Mouse (Mus musculus) intestine, postnatal 0 days (tissue): Measurements from ENCODE around the gene Ddi2. TPM values are rescaled to one million over a fixed set of nuclear protein-coding genes. Genes with fewer than 3 reads are reported as not detected.

Source experiments
- ATAC-seq: fragments of 200-750 bp; cut with Nextera tagmentation; 2 replicates; pipeline ENCODE4 v1.8.0; 2017; ENCODE audit warnings: mild to moderate bottlenecking, moderate TSS enrichment, moderate library complexity
- H3K27ac ChIP-seq: fragments of 300-500 bp; sonication (generic); 2 replicates; pipeline ENCODE4 v1.5.1; 2014; ENCODE audit warnings: mild to moderate bottlenecking, low read depth, low read length, moderate library complexity
- H3K27me3 ChIP-seq: fragments of 300-500 bp; sonication (generic); replicated peaks from 2 replicates; pipeline ENCODE4 v1.6.1; 2014; ENCODE audit warnings: low read length, mixed read lengths; ENCODE audit not compliant: control insufficient read depth, insufficient read depth
- H3K36me3 ChIP-seq: fragments of 300-500 bp; sonication (generic); 2 replicates; pipeline ENCODE4 v1.6.1; 2014; ENCODE audit warnings: mild to moderate bottlenecking, moderate library complexity; ENCODE audit not compliant: control insufficient read depth, insufficient read depth
- H3K4me1 ChIP-seq: fragments of 300-500 bp; sonication (generic); replicated peaks from 2 replicates; pipeline ENCODE4 v1.6.1; 2014; ENCODE audit warnings: antibody characterized with exemption, low read length, mixed read lengths; ENCODE audit not compliant: control insufficient read depth, insufficient read depth
- H3K4me2 ChIP-seq: fragments of 300-500 bp; sonication (generic); replicated peaks from 2 replicates; pipeline ENCODE4 v1.6.1; 2014; ENCODE audit warnings: low read depth, mild to moderate bottlenecking, moderate library complexity
- H3K4me3 ChIP-seq: fragments of 300-500 bp; sonication (generic); 2 replicates; pipeline ENCODE4 v1.5.1; 2014; ENCODE audit warnings: low read depth, low read length
- H3K9ac ChIP-seq: fragments of 300-500 bp; sonication (generic); 2 replicates; pipeline ENCODE4 v1.6.1; 2014; ENCODE audit warnings: mild to moderate bottlenecking, low read depth, low read length
- H3K9me3 ChIP-seq: fragments of 300-500 bp; sonication (generic); 2 replicates; pipeline ENCODE4 v1.6.1; 2016; ENCODE audit warnings: mixed run types; ENCODE audit not compliant: control insufficient read depth
- CTCF ChIP-seq: sonication (generic); IDR thresholded peaks from 2 replicates; pipeline ENCODE4 v1.5.1; 2016; ENCODE audit warnings: low read depth, mild to moderate bottlenecking, control low read depth, antibody characterized with exemption, moderate library complexity
- WGBS: fragments of 180-500 bp; shearing (Covaris S2); extraction: QIAGEN DNeasy Blood & Tissue Kit; methylation state at CpG from one replicate; pipeline ENCODE4 v1.1.7; 2014; 5-methylcytosine and 5-hydroxymethylcytosine counted together
- polyA plus RNA-seq: library from polyadenylated mRNA; unstranded; fragments of >200 nt; fragmentation: Nextera tagmentation; extraction: Ambion mirVana; gene quantifications from 2 replicates; pipeline ENCODE4 v1.2.1, GENCODE M21; 2015

Ddi2 gene
- polyA plus RNA-seq, 1 experiment from 2014 or later, result 15.9 TPM

- WGBS, result 30% methylated on average over 9 of the region's 9 CpGs
- Histone ChIP-seq H3K4me2 (peak overlapping the region; percentile 65), H3K4me3 (peak overlapping the region; percentile 26; the same call in 1 of the 2 replicates), H3K9me3 (no peaks in the 10 kb centered on the region), H3K27me3 (no peaks in the 10 kb centered on the region), H3K27ac (peak overlapping the region; percentile 35; the same call in 1 of the 2 replicates), H3K4me1 (no peaks in the 10 kb centered on the region; the same call in none of the 2 replicates), H3K36me3 (no peaks in the 10 kb centered on the region), H3K9ac (no peak overlapping the region)
- no peak for ATAC-seq
- TF ChIP-seq CTCF, result no peak
Measured at GRCm38 (mm10) chr4:141735206-141735560, 12.0 kb upstream of the Ddi2 start.

DNA sequence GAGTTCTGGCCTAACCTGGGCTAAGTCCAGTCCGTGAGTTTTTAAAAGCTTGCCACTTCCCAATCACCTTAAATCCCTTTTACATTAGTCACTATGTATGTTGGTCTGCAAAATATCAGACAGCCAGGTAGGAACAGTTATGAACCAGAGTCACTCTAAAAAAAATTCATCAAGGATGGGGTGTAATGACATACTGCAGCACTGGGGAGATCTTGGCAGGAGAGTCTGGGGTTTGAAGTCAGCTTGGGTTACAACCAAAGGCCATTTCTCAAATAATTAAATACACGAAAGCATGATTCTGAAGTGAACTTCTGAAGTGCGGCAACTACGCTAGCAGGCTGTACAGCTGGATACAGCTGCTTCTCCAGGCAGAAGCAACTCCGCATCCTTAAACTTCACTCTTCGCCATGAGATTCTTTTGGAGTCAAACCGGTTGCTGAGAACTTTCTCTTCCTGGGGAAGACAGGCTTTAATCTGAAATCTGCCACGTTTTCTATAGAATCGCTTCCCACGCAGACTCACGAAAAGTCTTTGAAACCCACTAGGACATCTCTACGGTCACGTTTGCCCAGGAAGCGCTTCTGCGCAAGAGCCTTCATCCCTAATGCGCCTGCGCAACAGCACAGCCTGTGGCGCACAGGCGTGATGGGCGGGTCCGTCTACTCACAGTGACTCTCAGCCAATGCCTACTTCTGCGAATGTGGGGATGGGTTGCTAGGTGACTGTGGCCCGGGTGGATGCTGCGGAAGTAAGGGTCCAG lies 11.4 kb upstream of the Ddi2 start:
- Histone ChIP-seq H3K4me1 (no peaks in the 10 kb centered on the region; the same call in none of the 2 replicates), H3K4me3 (peak overlapping the region; percentile 26), H3K27me3 (no peaks in the 10 kb centered on the region), H3K9me3 (no peaks in the 10 kb centered on the region), H3K4me2 (peak overlapping the region; percentile 65), H3K27ac (peak overlapping the region; percentile 35; the same call in 1 of the 2 replicates), H3K9ac (0 out of 2 replicates have a peak overlapping the region, but pooled peaks have one; percentile 8), H3K36me3 (no peaks in the 10 kb centered on the region)
- 6% methylated on average over 24 of the region's 24 CpGs for WGBS
- no peak for TF ChIP-seq CTCF
- ATAC-seq, result peak; percentile 59

DNA sequence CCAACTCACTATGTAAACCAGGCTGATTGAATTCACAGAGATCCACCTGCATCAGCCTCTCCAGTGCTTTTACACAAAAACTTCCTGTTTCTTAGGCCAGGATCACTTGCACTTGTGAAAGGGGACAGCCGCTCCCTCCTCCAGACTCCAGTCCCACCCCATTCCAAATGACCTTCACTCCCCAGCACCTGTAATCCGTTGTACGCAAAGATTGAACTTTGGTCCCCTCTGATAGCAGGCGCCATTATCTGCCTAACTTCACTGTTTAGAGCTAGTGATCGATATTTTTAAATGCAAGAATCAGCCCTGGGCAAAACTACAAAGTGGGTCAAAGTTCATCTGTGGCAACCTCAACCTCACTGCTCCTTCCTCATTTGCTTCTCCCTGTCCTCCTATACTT lies 8.5 kb upstream of the Ddi2 start:
- 0 out of 2 replicates have a peak overlapping the region, but pooled peaks have one; percentile 35 for H3K27ac ChIP-seq

GRCm38 (mm10) chr4:141730401-141730800 lies 7.2 kb upstream of the Ddi2 start:
- H3K4me2 ChIP-seq, result no peak overlapping the region
- no peak overlapping the region for H3K9ac ChIP-seq
- no peaks in the 10 kb centered on the region; the same call in none of the 2 replicates for H3K4me1 ChIP-seq
- no peak overlapping the region for H3K4me3 ChIP-seq
- no peak for TF ChIP-seq CTCF
- no peaks in the 10 kb centered on the region for H3K9me3 ChIP-seq
- no peaks in the 10 kb centered on the region for H3K36me3 ChIP-seq
- no peak for ATAC-seq
- WGBS, result 82% methylated on average over 13 of the region's 13 CpGs
- H3K27me3 ChIP-seq, result no peaks in the 10 kb centered on the region
- H3K27ac ChIP-seq, result no peak overlapping the region

More for the DNA sequence above, 8.5 kb upstream of the Ddi2 start:
- Histone ChIP-seq H3K4me3 (no peak overlapping the region), H3K36me3 (no peaks in the 10 kb centered on the region), H3K9ac (no peak overlapping the region), H3K9me3 (no peaks in the 10 kb centered on the region), H3K4me1 (no peaks in the 10 kb centered on the region; the same call in none of the 2 replicates), H3K4me2 (no peak overlapping the region), H3K27me3 (no peaks in the 10 kb centered on the region)
- no peak for TF ChIP-seq CTCF
- 33% methylated on average over 5 of the region's 5 CpGs for WGBS
- ATAC-seq, result peak; percentile 88

DNA sequence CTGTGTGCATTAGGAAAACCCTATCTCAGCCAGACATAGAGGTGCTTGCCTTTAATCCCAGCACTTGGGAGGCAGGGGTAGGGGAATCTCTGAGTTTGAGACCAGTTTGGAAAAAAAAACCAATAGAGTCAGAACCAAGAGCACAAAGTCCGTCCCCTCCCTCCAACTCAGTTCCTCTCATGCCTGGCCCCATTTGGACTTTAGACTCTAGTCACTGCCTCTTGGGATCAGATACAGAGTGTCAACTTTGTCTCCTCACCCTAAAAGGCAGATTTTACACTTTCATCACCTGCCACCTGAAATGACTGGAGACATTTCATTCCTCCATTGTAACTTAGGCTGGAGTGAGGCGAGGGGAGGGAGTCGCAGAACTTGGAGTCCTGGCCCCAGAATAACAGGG lies 6.0 kb upstream of the Ddi2 start:
- ATAC-seq, result peak; percentile 79
- Histone ChIP-seq H3K9ac (no peak overlapping the region), H3K9me3 (no peaks in the 10 kb centered on the region), H3K4me2 (peak overlapping the region; percentile 17; the same call in 1 of the 2 replicates), H3K36me3 (no peaks in the 10 kb centered on the region), H3K4me1 (no peaks in the 10 kb centered on the region; the same call in none of the 2 replicates), H3K27ac (peak overlapping the region; percentile 76), H3K4me3 (no peak overlapping the region), H3K27me3 (no peaks in the 10 kb centered on the region)
- WGBS, result 35% methylated on average over 3 of the region's 3 CpGs
- no peak for TF ChIP-seq CTCF

GRCm38 (mm10) chr4:141725738-141726137 lies 2.5 kb upstream of the Ddi2 start:
- no peak for ATAC-seq
- no peak for TF ChIP-seq CTCF
- Histone ChIP-seq H3K27ac (peak overlapping the region; percentile 41; the same call in 1 of the 2 replicates), H3K36me3 (no peaks in the 10 kb centered on the region), H3K9ac (no peak overlapping the region), H3K9me3 (no peaks in the 10 kb centered on the region), H3K27me3 (no peaks in the 10 kb centered on the region), H3K4me1 (no peaks in the 10 kb centered on the region; the same call in 1 of the 2 replicates), H3K4me2 (no peak overlapping the region), H3K4me3 (no peak overlapping the region)
- WGBS, result 24% methylated on average over 3 of the region's 3 CpGs
